Mouse (Mus musculus) ES-Bruce4 (cell line): ENCODE results near the gene B430306N03Rik. TPM values are rescaled to one million over a fixed set of nuclear protein-coding genes. Genes with fewer than 3 reads are reported as not detected.

Experiments
- H3K27ac ChIP-seq: 2 replicates; pipeline ENCODE4 v1.5.1; 2012; ENCODE audit warnings: low read length, inconsistent platforms; ENCODE audit not compliant: insufficient read depth
- H3K27me3 ChIP-seq: 2 replicates; pipeline ENCODE4 v1.6.1; 2012; ENCODE audit warnings: mild to moderate bottlenecking, low read length, inconsistent platforms; ENCODE audit not compliant: control insufficient read depth, poor library complexity, insufficient read depth, severe bottlenecking
- H3K36me3 ChIP-seq: 2 replicates; pipeline ENCODE4 v1.6.1; 2012; ENCODE audit warnings: inconsistent platforms, mild to moderate bottlenecking, low read length, moderate library complexity; ENCODE audit not compliant: control insufficient read depth, poor library complexity, insufficient read depth, severe bottlenecking
- H3K4me1 ChIP-seq: one replicate; pipeline ENCODE4 v1.8.1; 2011; ENCODE audit warnings: low read length; ENCODE audit not compliant: control insufficient read depth, insufficient read depth
- H3K4me3 ChIP-seq: 2 replicates; pipeline ENCODE4 v1.5.1; 2011; ENCODE audit warnings: low read depth, mild to moderate bottlenecking, low read length
- H3K9ac ChIP-seq: 2 replicates; pipeline ENCODE4 v1.6.1; 2012; ENCODE audit warnings: low read depth, mild to moderate bottlenecking, inconsistent platforms; ENCODE audit not compliant: poor library complexity, severe bottlenecking
- H3K9me3 ChIP-seq: replicated peaks from 2 replicates; pipeline ENCODE4 v1.6.1; 2012; ENCODE audit warnings: mild to moderate bottlenecking, low read length, inconsistent platforms; ENCODE audit not compliant: control insufficient read depth, poor library complexity, insufficient read depth, severe bottlenecking
- CTCF ChIP-seq: IDR thresholded peaks from one replicate; pipeline ENCODE4 v1.8.1; 2011; ENCODE audit warnings: low read depth, low read length
- EP300 ChIP-seq: IDR thresholded peaks from 2 replicates; pipeline ENCODE4 v1.6.1; 2011; ENCODE audit warnings: low read depth, low read length; ENCODE audit not compliant: insufficient read depth
- POLR2A ChIP-seq: IDR thresholded peaks from one replicate; pipeline ENCODE4 v1.8.1; 2011; ENCODE audit warnings: low read length; ENCODE audit not compliant: insufficient read depth
- polyA plus RNA-seq: library from polyadenylated mRNA; stranded (reverse); fragments of >200 nt; gene quantifications from 2 replicates; pipeline ENCODE4 v1.2.4, GENCODE M21; 2011; ENCODE audit warnings: low read depth; ENCODE audit not compliant: missing spikeins, insufficient read depth, insufficient read length

The B430306N03Rik gene
- polyA plus RNA-seq, 1 experiment = not detected

- Histone ChIP-seq H3K4me3 (no peak overlapping the region), H3K9me3 (no peaks in the 10 kb centered on the region), H3K36me3 (no peaks in the 10 kb centered on the region), H3K9ac (no peak overlapping the region), H3K27me3 (no peaks in the 10 kb centered on the region), H3K27ac (peak overlapping the region; percentile 26), H3K4me1 (peaks cover 7% of the 10 kb centered on the region)
- TF ChIP-seq CTCF (no peak), EP300 (no peak), POLR2A (no peak)
These were observed 16.2 kb upstream of the B430306N03Rik start for GRCm38 (mm10) chr17:48299756-48300155.

GRCm38 (mm10) chr17:48300199-48300598 is 15.7 kb upstream of the B430306N03Rik start:
- Histone ChIP-seq H3K36me3 (no peaks in the 10 kb centered on the region), H3K27ac (peak overlapping the region; percentile 26; the same call in 1 of the 2 replicates), H3K9ac (no peak overlapping the region), H3K4me3 (no peak overlapping the region), H3K4me1 (peaks cover 7% of the 10 kb centered on the region), H3K27me3 (no peaks in the 10 kb centered on the region), H3K9me3 (no peaks in the 10 kb centered on the region)
- 0 out of 2 replicates have a peak, but pooled peaks have one; percentile 9 for TF ChIP-seq EP300
- no peak for TF ChIP-seq CTCF

GRCm38 (mm10) chr17:48300861-48301260 is 15.1 kb upstream of the B430306N03Rik start:
- no peak for TF ChIP-seq EP300
- TF ChIP-seq CTCF = no peak
- no peak for TF ChIP-seq POLR2A
- no peak overlapping the region for H3K9ac ChIP-seq
- no peak overlapping the region for H3K4me3 ChIP-seq
- no peak overlapping the region for H3K27ac ChIP-seq
- peaks cover 7% of the 10 kb centered on the region for H3K4me1 ChIP-seq
- H3K9me3 ChIP-seq = no peaks in the 10 kb centered on the region
- no peaks in the 10 kb centered on the region for H3K27me3 ChIP-seq
- no peaks in the 10 kb centered on the region for H3K36me3 ChIP-seq

GRCm38 (mm10) chr17:48301792-48302191 is 14.1 kb upstream of the B430306N03Rik start:
- no peak overlapping the region for H3K27ac ChIP-seq
- no peak overlapping the region for H3K9ac ChIP-seq
- H3K36me3 ChIP-seq = no peaks in the 10 kb centered on the region
- H3K4me3 ChIP-seq = no peak overlapping the region
- H3K27me3 ChIP-seq = no peaks in the 10 kb centered on the region
- H3K4me1 ChIP-seq = peaks cover 7% of the 10 kb centered on the region
- H3K9me3 ChIP-seq = no peaks in the 10 kb centered on the region
- TF ChIP-seq EP300 = no peak
- TF ChIP-seq POLR2A = no peak
- no peak for TF ChIP-seq CTCF

- Histone ChIP-seq H3K9ac (no peak overlapping the region), H3K4me1 (no peaks in the 10 kb centered on the region), H3K36me3 (no peaks in the 10 kb centered on the region), H3K9me3 (no peaks in the 10 kb centered on the region), H3K27me3 (no peaks in the 10 kb centered on the region), H3K27ac (no peak overlapping the region), H3K4me3 (no peak overlapping the region)
- TF ChIP-seq EP300 = no peak
- no peak for TF ChIP-seq CTCF
- no peak for TF ChIP-seq POLR2A
These were observed 3.8 kb upstream of the B430306N03Rik start for GRCm38 (mm10) chr17:48312124-48312523.

- Histone ChIP-seq H3K9me3 (no peaks in the 10 kb centered on the region), H3K36me3 (no peaks in the 10 kb centered on the region), H3K27ac (no peak overlapping the region), H3K4me1 (peaks cover 2% of the 10 kb centered on the region), H3K9ac (no peak overlapping the region), H3K27me3 (no peaks in the 10 kb centered on the region), H3K4me3 (no peak overlapping the region)
- no peak for TF ChIP-seq CTCF
- TF ChIP-seq POLR2A = no peak
- TF ChIP-seq EP300 = no peak
These were observed 2.7 kb downstream of the B430306N03Rik start for GRCm38 (mm10) chr17:48318686-48319085.
